Mouse (Mus musculus): ENCODE results near the gene Inafm1.
"Not testable (repeated sequence)": the region's sequence is repeated elsewhere in the genome, so short reads cannot be mapped to it uniquely, and the experiment has no call there.

Inafm1 gene

DNA sequence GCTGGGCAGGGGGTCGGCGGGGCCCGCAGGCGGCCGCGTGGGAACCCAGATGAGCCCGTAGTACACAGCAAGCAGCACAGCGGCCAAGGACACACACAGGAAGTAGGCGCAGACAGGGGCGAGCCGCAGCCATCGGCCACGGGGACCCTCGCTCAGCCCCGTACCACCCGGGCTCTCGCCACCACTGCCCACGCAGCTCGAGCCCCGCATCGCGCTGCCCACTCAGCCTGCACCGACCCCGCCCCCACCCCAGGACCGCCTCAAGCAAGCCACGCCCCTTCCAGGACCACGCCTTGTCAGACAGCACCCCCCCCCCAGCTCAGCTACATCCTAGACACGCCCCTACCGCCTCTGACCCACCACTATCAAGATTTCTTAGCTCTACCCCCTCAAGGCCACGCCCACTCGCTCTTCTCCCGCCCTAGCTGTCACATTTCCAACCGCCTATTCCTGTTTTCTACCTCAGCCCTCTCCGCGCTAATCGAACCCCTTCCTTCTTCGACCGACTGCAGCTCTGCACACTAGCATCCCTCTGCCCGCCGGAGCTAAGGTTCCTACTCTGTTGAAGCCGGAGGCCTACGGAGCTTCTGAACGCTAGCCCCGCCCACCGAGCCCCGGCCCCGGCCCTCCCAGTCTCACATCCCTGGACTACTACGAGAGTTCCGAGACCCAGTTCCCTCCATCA, at the start of gene Inafm1:
Gene Inafm1, minus strand, starts transcription at position 537 of the 685 bp plus-strand sequence.
- peak; percentile 87 to 91 for DNase-seq

DNA sequence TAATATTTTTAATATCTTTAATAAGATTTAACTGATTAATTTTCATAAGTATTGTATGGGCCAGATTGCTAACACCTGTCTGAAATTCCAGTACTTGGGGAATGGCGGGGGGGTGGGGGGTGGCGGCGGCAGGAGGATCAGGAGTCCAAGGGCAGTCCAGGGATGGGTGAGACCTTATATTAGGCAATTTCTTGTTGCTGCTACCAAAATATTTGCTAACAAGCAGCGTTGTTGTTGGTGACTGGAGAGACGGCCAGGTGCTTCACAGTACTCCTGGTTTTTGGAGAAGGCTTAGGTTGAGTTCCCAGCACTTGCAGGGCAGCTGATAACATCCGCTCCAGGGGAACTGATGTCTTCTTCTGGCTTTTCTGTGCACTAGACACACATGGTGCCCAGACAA, 47.1 kb upstream of the Inafm1 start:
- DNase-seq = no peak

DNA sequence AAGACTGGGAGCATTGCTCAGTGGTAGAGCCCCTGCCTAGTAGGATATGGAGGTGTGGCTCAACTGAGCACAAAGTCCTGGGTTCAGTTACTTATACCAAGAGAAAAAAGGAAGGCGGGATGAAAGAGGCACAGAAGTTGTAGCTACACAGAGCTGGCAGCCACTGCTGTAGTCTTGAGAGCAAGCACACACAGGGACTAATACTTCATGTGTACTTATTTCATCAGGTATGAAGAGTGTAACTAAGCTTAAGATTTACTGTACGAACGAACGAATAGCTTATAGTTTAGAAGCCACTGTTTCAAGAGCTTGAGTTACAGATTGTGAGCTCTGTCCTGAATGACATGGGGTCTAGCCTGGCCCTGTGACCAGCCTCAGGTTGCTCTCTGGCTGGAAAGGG, 45.8 kb upstream of the Inafm1 start:
- no peak for DNase-seq

DNA sequence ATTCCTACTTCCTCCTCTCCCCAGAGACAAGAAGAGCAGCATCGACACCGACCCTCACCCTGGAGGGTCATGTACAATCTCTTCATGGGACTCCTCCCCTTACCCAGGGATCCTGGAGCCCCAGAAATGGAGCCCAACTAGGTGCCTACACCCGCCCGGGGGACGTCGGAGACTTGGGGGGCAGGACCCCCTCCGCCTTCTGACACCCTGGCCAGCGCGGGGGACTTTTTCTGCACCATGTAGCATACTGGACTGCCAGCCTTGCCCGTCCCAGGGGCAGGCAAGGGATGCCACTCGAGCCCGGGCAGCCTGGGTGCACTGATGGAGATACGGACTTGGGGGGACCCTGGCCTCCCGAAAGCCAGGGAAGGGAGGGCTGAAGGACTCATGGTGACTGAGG, 43.7 kb upstream of the Inafm1 start:
- DNase-seq = peak in 1 of 2 experiments; percentile 15

DNA sequence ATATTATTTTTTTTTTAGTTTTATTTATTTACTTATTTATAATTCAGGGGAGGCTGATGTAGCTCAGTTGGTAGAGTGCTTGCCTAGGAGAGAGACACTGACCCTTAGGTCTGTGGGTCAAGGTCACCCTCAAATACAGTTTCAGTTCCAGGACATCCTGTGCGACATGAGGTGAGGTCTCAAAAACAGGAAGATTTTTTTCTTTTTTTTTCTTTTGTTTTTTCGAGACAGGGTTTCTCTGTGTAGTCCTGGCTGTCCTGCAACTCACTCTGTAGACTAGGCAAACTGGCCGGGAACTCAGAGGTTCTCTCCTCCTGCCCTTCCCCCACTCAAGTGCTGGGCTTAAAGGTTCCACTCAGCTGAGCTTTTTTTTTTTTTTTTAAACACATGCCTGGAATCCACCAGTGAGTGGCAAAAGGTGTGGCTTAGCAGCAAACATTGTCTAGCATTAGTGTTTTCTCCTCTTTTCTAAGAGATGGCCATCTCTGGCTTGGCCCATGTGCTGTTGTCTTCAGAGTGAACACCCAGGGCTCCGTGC, 41.9 kb upstream of the Inafm1 start:
- DNase-seq = no peak

DNA sequence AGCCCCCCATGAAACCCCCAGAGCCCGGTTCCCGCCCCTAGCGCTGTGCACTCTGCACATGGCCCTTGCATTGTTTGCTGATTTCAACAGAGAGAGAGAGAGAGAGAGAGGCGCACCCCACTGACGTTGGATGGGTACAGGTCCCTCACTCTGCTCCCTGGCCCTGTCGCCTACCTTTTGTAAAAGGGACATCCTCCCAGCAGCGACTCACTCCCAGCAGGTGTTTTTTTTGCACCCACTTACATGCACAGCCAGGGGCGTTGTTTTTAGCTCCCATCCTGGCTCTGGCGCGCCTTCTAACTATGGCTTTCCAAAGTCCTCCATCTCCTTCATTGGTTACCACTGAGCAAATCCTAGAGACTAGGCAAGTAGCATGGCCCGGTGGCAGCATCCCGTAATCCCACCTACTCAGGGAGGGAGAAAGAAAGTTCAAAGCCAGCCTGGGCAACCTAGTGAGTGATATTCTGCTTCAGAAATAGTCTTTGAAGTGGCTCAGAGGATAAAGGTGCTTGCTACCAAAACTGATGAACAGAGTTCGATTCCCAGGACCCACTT, 40.9 kb upstream of the Inafm1 start:
- DNase-seq = no peak

DNA sequence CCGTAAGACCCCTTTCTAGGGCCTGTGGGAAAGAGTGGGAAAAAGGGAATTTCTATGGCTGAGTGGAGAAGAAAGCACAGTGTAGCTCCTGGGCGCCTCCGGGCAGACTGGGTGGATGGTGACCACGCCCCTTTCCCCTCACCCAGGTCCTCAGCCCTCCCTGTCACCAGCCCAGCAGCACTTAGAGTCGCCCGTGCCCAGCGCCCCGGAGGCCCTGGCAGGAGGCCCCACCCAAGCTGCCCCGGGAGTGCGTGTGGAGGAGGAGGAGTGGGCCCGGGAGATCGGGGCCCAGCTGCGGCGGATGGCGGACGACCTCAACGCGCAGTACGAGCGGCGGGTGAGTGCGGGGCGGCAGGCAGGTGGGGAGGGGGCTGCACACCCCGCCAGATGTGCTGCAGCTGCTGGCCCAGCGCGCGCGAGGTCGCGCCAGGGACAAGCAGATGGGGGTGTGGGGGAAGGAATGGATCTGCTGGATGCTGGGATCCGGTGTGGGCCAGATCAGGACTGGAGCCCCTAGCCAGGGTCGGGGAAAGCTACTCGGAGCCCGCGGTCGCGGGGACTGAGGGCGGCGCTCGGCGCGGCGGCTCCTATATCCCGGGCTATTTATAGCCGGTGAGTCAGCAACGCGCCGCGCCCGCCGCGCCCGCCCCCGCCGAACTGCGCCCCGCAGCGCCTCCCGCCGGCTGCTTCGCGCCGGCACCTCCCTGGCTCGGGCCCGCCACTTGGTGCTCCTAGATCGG, 40.2 kb upstream of the Inafm1 start:
- peak; percentile 68 to 72 for DNase-seq

DNA sequence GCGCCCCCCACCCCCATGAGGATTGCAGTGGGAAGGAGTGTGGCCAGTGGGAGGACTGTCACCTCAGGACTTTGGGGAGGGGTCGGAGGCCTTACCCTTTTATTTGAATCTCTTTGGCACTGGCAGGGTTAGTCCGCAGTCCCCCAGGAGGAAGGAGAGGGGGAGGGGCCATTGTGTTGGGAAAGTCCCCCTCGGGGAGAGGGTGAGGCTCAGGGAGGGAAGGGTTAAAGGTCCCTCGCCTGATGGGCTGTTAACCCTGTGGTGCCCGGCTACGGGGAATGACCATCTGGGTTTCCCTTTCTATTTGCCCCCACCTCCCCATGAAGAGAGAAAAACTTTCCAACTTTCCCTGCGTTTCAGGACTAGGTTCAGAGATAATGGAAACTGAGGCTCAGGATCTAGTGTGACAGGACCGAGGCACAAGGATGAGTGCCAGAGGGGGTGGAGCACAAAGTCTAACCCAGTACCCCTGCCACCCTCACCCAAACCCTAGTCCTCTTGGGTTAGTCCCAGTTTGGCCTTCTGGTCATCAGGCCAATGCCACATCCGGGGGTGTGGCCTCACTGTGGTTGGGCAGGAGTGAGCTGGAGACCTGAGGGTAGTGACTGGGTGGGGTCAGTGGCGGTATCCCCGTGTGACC, 39.4 kb upstream of the Inafm1 start:
- DNase-seq = peak; percentile 27 to 54

DNA sequence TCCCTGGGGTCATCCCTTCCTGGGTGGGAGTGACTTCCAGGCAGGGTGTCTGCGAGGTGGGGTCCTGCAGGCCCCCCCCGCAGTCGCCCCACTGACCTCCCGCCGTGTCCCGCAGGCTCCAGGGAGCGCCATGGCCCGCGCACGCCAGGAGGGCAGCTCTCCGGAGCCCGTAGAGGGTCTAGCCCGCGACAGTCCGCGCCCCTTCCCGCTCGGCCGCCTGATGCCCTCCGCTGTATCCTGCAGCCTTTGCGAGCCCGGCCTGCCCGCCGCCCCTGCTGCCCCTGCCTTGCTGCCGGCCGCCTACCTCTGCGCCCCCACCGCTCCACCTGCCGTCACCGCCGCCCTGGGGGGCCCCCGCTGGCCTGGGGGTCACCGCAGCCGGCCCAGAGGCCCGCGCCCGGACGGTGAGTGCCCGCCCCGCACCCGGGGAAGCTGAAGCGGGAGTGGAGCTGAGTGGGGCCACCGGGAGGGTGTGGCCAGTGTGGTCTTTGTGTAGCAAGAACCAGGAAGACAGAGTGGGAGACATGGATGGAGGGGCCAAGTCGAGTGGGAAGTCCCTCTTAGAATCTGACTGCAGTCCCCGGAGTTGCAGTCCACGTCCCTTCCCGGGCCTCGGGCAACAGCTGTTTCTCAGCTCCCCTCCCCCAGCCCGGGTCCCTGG, 38.7 kb upstream of the Inafm1 start:
- peak; percentile 18 to 43 for DNase-seq

DNA sequence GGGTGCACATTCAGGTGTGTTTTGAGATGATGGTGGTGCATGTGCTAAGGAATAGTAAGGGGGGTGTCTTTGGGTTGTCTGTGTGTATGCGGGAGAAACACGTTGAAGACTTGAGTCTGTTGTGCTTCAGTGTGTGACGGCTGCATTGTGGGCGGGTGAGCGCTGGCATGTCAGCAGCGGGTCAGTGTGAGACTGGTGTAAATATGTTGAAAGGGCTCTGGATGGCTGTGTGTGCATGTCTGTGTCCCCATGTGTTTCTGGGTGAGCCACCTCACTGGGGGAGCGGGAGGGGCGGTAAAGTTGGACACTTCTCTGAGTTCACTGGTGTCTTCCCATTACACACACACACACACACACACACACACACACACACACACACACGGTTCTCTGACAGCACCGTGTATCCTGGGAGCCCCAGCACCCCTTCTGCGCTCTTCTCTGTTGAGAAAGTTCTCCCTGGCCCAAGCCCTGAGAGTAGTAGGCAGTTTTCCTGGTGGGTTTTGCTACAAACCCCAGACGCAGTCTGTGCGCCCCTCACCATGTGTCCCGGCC, 38.1 kb upstream of the Inafm1 start:
- peak in 1 of 2 experiments; percentile 18 for DNase-seq

DNA sequence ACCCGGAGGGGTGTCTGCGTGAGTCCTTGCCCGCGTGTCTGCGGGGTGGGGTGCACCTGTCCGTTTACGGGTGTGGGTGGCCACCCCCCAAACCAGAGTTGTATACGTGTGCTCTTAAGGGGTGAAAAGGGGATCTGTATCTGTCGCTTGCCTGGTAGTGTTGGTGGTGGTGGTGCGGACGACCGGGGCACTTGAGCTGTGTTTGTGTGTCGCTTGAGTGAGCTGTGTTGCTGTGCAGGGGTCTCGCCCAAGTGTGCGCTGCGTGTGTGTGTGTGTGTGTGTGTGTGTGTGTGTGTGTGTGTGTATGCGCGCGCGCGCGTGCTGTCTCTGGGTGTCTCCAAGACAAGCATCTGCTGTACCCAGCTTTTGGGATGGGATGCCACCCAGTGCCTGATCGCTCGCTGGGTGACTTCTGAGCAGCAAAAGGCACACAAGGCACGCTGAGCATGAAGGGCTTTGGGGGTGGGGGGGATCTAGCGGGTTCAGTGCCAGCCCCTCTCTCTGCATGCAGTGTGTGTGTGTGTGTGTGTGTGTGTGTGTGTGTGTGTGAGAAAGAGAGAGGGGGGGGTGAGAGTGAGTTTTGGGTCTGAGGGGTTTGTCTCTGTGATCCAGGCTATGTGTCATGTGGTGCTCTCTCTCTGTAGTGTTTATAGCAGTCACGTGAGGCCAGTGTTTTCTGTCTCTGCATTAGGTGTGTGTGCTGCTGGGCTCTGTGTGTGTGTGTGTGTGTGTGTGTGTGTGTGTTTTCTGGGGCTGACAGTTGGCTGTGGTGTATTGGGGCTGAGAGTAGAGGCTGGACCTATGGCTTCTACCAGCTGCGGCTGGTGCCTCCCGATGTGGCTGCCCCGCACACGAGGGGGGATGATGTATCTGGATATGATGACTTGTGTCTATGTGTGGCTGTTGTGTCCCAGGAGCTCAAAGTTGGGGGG, 37.4 kb upstream of the Inafm1 start:
- peak; percentile 53 to 60 for DNase-seq

DNA sequence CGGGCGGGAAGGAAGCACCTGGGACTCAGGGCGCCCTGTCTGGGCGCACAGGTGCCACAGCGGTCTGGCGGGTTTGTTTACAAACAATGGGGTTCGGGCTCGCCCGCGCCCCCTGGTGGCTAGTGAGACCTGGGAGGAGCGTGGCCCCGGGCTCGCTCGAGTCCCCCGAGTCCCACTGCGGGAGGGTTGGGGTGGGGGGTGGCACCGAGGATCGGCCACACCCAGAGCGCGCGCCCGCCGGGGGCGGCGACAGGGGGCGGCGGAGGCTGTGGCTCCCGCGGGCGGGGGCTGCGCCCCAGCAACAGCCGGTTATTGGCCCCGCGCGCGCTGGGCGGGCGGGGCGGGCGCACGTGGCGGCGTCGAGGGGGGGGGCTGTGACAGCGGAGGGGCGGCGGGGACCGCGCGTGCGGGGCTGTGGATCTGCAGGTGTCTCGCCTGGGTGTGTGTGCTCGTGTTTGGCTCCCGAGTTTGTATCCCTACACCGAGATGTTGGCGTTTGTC, 36.7 kb upstream of the Inafm1 start:
- peak; percentile 93 to 94 for DNase-seq

DNA sequence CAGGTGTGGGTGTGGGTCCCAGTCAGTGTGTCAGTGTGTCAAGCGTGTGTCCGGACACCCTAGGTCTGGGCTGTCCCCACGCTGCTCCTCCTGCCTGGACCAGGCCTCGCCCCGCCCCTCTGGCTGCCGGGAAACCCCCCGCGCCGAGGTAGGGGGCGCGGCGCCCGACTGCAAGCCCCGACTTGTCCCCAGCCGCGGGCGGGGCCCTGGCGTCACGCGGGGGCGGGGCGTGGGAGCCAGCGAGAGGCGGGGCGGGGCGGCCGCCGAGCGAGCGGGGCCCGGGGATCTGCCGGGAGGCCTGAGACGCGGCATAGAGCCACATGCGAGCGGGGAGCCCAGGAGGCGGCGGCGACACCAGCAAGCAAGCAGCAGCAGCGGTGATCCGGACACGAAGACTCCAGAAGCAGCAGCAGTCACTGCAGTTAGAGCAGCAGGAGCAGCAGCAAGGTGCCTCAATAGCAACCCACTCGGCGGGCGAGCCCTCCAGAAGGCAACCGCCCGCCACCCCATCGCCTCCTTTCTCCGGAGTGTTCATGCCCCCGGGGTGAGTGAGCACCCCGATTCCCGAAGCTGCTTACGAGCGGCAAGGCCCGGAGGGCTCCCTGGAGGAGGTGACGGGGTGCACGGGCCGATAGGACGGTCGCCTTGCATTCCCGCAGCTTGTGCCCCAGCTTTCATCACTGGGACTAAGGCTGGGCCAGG, 36.1 kb upstream of the Inafm1 start:
- peak; percentile 95 for DNase-seq

DNA sequence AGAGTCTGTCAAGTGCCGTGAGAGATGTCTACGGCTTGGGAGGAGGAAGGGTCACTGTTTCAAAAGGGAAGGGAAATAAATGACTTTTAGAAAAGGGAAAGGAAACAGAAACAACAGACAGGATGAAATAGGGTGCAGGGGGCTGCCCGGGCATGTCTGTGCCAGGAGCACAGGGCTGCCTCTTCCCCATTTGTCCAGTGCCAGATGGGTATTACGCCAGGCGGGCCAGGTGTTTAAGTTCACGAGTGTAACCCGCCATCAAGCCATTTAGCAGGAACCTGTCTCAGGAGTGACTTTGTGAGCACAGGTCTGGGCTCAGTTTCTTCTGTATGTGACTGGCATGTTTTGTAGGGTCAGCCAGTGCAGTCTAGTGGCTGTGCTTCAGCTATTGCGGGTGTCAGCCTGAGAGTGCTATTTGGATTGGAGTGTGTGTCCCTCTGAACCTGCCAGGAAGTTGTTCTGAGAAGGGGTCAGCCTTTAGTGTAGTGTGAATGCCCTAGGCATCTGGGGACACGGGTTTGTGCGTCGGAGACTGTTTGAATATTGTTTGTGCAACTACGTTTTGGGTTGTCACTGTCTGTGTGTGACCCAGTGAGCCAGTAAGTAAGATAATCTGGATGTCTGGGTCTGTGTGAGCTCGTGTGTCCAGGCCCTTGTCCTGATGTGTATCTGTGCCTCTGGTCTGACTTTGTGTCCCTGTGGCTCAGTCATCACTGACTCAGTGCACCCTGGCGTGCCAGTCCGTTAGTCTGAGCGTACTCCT, 35.3 kb upstream of the Inafm1 start:
- DNase-seq = peak in 1 of 2 experiments; percentile 29

DNA sequence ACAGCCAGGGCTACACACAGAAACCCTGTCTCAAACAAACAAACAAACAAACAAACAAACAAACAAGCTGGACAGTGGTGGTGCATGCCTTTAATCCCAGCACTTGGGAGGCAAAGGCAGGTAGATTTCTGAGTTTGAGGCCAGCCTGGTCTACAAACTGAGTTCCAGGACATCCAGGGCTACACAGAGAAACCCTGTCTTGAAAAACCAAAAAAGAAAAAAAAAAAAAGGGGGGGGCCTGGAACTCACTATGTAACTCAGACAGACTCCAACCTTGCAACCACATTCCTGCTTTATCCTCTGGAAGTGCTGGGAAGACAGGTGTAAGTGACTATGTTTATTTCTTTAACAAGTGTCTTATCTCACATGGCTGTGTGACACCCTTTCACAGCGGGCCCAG, 34.7 kb upstream of the Inafm1 start, which contains the start of gene Bbc3:
Gene Bbc3, plus strand, starts transcription at position 301 of the 400 bp plus-strand sequence.
- not testable (repeated sequence) for DNase-seq

DNA sequence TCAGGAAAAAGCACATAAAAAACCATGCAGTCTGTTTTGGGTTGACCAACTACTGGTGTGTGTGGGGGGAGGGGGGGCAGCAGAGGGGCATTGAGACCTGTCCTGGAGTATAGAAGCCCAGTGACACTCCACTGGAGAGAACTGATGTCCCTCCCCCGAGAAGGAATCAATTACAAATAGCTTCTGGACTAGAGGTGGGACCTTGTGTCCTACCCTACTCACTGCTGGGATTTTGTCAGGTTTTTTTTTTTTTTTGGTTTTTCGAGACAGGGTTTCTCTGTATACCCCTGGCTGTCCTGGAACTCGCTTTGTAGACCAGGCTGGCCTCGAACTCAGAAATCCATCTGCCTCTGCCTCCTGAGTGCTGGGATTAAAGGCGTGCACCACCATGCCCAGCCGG, 33.7 kb upstream of the Inafm1 start:
- DNase-seq = not testable (repeated sequence)

DNA sequence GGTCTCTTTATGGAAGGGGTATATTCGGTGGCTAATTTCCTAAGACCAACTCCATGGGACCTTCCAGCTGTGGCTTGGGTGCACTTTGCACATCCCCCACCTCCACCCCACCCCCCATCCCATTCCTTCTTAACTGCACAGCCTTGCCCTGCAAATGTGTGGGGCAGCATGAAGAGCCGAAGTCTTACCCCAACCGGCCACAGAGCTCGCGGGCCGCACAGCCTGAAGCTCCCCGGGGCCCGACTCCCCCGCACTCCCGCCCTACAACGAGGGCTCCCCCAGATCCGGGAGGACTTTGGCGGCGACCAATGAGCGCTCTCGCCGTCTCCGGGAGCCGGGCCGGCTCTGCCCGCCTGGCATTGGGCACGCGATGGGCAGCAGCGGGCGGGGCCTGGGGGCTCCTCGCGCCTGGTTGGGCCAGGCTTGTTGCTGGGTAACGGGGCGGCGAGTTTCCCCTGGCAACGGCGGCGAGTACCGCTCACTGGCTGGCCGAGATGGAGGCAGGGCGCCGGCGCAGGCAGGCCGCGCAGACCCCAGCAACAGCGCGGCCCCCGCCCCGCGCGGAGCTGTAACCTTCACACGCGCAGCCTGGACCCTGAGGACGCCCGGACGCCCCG, 26.1 kb upstream of the Inafm1 start:
- DNase-seq = peak; percentile 64 to 77

DNA sequence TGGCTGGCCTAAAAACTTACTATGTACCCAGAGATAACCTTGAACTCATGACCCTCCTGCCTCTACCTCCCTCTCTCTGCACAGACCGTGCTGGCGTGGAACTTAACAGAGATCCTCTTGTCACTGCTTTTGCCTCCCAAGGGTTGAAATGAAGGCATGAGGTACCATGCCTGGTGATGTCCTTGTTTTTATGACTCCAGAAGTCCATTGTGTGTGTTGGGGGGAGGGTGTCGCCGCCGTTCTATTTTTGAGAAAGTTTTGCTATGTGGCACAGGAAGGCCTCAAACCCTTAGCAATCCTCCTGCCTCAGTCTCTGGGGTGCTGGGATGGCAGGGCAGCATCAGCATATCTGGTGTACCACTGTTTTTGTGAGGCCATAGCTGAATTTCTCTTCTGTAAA, 25.5 kb upstream of the Inafm1 start:
- no peak for DNase-seq

DNA sequence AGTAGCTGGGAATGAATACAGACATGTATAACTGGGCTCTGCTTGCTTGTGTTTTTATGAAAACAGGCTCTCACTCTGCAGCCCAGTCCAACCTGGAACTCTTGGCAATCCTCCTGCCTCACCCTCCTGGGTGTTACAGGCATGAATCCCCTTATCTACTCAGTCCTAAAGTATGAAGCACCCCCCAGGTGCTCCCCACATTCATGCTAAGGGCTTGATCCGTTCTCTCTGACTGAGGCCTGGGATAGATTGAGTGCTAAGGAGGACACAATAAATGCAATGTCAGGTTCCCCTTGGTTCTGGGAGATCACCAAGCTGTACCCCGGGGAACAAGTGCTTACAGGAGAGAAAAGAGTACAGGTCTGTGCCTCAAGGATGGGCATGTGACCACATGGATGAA, 24.2 kb upstream of the Inafm1 start:
- no peak for DNase-seq
